Mouse (Mus musculus) brain, embryonic 14.5 days (tissue): Measurements from ENCODE around the gene Cmklr1.

ENCODE experiments used
- CTCF ChIP-seq: fragments of 200-500 bp; IDR thresholded peaks from 2 replicates; pipeline ENCODE4 v1.5.1; 2012; ENCODE audit warnings: inconsistent platforms, mild to moderate bottlenecking, moderate library complexity, borderline replicate concordance; ENCODE audit not compliant: insufficient read depth, insufficient read length; ENCODE audit errors: extremely low read depth
- POLR2A ChIP-seq: fragments of 200-500 bp; IDR thresholded peaks from 2 replicates; pipeline ENCODE4 v1.6.1; 2012; ENCODE audit warnings: mild to moderate bottlenecking, inconsistent platforms, borderline replicate concordance; ENCODE audit not compliant: poor library complexity, insufficient read depth, insufficient read length, severe bottlenecking; ENCODE audit errors: extremely low read depth

- no peak for TF ChIP-seq POLR2A
- no peak for TF ChIP-seq CTCF
Measured at GRCm38 (mm10) chr5:113664629-113665195, 14.5 kb upstream of the Cmklr1 start.
